Mouse (Mus musculus) testis, adult 2 months (tissue): ENCODE results near the gene Ndufa6.

ENCODE experiments used
- CTCF ChIP-seq: fragments of 200-500 bp; IDR thresholded peaks from 2 replicates; pipeline ENCODE4 v1.5.1; 2012; ENCODE audit warnings: low read depth, mild to moderate bottlenecking, inconsistent platforms, low read length, moderate library complexity; ENCODE audit not compliant: control insufficient read depth, insufficient read depth, insufficient replicate concordance
- POLR2A ChIP-seq: fragments of 200-500 bp; IDR thresholded peaks from 2 replicates; pipeline ENCODE4 v1.6.1; 2012; ENCODE audit warnings: low read depth, mild to moderate bottlenecking, inconsistent platforms, low read length, moderate library complexity; ENCODE audit not compliant: control insufficient read depth

- no peak for TF ChIP-seq CTCF
- peak; percentile 50 for TF ChIP-seq POLR2A
Observed at GRCm38 (mm10) chr15:82338593-82339112, 15.5 kb downstream of the Ndufa6 start, which contains the start of the genes Naga, Pheta2 and Smdt1.
